Mouse (Mus musculus): ENCODE data around the gene Plxna4.

Gene Plxna4

DNA sequence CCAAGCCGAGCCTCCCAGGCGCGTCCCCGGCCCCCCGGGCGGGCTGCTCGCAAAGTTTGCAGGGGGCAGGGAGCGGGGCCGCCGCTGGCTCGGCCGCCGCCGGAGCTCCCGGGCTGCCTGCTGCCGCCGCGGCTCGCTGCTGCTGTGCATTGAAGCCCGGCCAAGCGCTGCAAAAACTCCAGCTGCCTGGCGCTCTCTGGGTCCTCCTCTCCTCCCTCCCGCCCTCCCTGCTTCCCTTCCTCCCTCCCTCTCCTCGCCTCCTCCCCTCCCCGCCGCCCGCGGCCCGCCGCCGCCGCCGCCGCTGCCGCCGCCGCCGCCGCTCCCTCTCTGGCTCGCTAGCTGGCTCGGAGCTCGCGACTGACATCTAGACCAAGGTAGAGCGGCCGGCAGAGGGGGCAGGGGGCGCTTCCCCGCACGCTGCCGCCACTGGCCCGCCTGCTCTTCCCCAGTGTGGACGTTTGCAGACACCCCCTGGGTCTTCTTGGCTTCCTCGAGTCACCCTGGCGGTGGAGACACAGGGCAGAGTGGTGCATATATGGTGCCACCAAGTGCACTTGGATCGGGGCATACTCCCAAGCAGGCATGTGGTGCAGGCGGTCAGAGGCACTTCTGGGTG is at the start of gene Plxna4:
TSS of gene Plxna4 (minus strand) at position 137 of the 616 bp plus-strand sequence.
- DNase-seq: peak; percentile 31

DNA sequence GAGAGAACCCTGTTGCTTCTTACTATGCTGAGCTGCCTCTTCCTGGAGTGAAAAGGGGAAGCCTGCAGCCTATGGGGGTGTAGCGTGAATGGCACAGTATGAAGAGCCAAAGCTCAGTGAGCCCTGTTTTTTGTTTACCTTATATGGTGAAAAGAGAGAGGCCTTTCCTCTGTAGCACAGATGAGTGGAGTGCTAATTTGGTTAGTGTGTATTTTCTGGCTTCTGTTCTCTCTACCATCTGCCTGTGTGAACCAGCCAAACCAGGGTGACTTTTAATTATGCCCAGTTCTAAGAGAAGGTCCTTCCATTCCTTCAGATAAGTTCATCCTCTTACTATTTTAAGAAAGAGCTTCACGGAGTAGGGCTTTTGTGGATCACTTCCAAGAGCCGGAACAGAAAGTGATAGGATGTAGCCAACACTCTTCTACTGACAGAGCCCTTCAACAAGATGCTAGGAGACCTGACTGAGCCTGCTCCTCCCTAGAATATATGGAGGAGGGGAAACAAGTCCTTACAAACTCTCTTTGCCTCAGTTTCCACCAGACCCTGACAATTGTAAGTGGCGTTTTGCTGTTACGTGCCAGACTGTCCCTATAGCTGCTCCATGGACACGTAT is 49.7 kb upstream of the Plxna4 start:
- no peak for DNase-seq

DNA sequence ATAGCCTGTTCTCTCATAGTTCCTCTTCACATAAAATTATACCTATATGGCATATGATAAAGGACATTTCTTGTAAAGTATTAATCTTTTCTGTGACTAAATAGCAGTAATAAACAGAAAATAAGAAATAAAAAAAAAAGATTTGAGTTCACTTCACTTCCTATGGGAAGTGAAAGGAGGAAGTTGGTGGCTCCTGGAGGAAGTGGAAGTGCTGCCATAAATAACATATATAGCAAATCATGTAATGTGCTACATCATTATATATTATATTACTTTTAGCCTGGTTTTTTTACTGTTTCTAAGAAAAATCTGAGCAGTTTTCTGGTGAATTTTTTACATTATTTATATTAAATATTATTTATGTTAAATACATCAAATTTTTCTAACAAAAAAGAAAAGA is 22.7 kb upstream of the Plxna4 start:
- no peak for DNase-seq

DNA sequence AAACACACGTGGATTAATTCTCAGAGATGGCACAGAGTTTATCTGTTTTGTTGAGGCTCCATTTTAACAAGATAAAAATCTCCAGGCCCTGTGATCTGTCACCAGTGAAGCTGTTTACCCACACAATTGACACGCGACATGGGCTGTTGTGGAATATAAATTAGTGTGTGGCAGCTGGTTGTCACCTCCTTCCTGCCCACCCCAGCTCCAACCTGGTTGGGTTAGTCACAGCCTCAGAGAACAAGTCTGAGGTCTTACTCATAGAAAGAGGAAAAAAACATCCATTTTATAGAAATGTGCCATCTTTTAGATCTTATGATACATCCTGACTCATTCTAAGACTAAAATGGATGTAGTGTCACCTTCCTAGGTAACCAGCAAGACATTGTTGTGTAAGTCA is 18.8 kb upstream of the Plxna4 start:
- no peak for DNase-seq

DNA sequence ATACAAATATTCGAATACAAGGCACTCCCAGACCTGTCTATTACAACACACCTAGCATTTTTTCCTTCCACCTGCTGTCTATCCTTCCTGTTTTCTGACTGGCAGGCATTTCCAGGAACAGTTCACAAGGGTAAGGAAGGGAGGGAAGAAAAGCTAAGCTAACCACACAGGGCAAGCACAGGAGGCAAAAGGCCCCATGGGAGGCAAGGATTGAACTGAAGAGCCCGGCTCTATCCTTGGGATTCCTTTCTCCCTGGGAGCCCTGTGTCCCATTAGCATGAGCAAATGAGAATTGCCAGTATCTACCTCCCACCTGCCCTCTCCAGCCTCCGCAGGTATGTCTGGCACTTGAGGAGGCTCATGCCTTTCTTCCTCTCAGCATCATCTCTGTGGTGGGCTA is 17.6 kb upstream of the Plxna4 start:
- DNase-seq: no peak

DNA sequence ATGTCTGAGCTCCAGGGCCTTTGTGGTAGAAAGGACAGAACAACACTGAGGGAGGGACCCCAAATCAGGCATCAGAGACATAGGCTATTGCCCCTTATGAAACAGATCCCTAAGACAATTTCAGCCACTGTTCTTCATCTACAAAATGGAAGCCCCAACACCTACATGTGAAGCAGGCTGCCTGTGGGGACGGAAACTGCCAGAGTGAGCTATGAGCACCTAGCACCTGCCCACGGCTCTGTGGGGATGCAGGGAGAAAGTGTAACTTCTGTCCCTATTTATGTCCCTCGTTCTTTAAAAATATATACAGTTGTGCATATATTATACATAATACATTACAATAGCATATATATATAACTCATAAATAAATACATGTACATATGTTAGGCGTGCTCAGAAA is 16.9 kb upstream of the Plxna4 start:
- no peak for DNase-seq

DNA sequence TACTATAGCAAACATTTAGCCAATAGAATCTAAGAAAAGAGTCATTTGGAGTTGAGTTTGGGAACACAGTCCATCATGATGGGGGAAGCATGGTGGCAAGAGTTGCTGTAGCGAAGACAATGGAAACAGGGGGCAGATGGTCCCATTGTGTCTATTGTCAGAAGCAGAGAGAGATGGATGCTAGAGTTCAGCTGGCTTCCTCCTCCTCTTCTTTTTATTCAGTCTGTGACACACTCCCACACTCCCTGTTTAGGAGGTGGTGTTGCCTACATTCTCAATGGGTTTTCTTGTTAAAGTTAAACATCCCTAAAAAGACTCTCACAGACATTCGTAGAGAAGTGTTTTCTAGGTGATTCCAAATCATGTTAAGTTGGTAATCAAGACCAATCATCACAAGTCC is 14.1 kb upstream of the Plxna4 start:
- DNase-seq: no peak

DNA sequence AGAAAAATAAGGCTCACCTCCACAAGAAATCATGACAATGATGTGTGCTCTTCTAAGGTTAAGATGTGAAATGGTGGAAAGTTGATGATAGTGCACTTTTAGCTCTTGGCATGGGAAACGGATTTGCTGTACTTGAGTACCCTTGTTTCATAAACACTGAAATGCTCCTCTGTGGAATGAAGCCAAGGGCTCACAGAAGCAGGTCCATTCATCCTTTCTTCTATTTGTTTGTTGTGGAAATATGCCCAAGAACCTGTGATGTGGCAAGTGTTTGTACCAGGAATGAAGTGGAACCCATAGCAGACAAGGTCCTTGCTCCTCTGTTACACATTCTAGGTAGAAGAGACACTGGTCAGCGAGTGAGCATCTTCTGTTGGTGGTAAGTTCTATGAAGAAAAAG is 13.3 kb upstream of the Plxna4 start:
- no peak for DNase-seq

DNA sequence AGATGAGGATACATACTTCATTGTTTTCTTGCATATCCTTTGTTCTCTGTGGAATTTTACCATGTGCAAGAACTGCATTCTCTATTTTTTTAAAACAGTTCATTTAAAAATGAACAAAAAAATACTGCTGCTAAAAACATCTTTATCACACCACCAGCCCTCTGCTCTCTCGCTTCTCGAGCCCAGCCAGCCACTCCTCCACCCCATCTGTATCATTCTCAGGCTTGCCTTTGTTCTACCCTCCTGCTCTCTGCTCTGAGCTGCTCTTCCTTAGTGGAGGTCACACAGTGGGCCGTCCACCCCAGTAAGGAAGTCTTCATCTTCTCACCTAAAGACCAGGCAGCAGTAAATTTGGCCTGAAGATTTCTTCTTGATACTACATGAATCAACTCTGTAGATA is 7.6 kb upstream of the Plxna4 start:
- no peak for DNase-seq

DNA sequence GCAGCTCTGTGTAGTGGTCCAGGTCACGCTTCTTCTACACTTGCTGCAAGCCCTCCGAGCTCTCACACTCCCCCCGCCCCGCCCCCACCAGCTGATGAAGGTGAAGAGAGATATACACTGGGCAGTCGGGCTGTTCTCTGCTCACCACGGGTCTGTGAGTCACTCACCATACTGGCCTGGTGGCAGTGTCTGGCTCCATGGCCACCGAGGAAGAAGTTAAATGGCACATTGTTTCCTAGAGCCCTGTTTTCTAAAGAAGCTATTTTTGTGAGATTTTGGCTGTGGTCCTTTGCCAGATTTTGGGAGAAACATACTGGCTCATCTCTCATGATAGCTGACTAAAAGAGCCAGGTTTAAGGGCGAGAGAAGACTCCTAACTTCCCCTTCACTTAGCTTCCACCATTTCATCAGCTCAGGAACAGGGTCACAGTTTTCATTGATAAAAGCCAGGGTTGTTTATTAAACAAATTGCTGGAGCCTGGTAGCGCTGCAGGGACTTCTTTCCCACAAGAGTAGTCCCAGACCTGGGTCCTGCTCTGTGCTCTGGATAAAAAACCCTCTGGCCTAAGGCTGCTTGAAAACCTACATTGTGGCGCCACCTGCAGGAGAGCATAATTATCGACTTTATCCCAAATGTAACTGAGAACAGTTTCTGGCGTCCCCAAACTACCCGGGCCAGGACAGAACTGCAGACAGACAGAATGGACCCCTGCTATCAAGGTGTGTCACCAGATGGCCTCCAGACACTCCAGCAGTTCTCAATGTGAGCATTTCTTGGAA is 3.2 kb upstream of the Plxna4 start:
- DNase-seq: peak; percentile 49

DNA sequence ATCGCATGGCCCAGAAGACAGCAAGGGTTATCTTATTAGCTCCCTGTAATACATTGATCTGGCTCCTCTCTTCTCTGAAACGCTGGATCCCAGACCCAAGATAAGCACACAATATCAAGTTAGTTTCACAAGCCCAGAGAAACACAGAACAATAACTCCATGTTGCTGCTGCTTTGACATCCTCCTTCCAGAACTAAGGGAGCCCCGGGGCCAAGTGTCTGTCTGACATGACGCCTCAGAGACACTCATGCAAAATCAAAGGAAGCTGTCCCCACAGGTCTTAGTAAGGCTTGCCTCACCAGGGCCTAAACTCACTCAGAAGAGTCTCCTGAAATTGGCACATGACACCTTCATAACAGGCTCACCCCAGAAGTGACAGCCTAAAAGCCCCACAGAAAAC is 1.6 kb upstream of the Plxna4 start:
- no peak for DNase-seq

DNA sequence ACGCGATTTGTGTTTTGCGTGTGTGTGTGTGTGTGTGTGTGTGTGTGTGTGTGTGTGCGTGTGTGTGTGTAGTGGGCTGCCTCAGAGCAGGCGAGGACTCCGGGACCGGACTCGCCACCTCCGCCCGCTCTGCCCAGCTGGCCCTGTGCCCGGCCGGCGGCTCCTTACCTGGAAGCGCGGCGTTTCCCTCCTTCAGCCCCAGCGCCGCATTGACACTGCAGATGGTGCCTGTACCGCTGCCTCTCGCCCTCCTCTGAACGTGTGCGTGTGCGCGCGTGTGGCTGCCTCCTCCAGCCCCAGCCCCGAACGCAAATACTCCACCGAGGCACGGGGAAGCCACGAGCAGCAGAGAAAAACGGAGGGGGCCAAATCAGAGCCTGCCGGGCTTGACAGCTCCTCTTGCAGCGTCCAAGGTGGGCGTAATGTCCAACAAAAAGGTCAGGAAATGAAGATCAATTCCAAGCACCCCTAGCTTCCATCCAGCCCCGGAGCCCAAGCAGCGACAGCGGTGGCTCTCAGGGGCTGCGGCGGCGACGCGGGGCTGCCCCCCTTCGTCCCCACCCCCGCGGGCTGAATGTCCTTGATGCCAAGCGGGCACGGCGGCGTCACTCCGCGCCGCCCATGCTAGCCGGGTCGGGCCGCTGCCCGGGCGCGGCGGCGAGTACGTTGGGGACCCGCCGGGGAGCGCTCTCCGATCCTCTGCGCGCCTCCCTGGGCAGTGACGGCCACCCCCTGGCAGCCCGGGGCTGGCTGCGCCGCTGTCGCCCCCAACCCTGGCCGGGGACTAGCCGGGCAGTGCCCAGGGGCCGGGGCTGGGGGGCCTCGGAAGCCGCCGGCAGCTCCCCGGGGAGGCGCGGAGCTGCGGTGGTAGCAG is 619 bp downstream of the Plxna4 start:
- peak; percentile 2 for DNase-seq

DNA sequence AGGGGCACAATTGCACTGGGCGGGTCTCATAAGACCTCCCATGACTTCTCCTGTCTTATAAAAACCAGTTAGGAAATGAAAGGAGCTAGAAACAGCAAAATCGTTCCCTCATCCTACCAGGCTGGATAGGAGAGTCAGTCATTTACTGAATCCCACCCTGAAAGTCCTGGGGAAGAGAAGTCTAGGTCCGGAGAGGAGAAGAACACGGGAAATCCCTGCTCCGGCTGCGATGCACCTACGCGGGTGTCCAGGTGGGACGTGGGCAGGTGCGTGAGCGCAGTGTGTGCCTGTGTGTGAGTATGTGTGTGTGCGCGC is 1.2 kb downstream of the Plxna4 start:
- no peak for DNase-seq

DNA sequence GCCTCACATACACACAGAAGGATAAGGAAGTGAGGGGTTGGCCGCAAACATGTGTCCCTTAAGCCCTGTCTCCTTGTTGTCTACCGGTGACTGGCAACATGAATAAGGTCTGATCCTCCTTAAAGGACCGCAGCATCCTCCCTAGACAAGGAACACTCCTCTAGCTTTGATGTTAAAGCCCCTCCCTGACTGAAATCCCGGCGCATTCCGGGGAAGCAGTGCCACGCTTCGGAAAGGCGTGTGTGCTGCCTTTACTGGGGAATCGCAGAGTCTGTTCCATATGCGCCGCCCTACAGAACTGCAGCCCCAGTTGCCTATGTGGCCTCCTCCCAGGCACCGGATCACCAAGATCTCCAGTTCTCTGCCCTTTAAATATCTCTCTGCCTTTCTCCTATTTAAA is 1.6 kb downstream of the Plxna4 start:
- no peak for DNase-seq

DNA sequence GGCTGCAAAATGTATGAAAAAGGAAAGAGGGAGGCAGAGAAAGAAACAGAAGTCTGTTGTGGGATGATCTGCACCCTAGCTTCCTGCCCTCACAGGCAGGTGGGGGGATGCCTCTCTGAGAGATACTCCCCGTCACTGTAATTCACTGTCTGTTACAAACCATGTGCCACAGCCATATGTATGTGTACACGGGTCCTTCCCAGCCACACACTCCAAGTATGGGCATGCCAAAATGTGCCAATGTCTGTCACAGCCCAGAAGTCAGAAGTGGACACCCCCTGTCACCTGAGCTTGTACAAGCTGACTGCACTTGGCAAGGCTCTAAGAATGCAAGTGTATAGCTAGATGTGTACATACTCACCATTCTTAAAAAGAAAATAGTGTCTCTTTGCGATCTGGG is 2.8 kb downstream of the Plxna4 start:
- DNase-seq: no peak

DNA sequence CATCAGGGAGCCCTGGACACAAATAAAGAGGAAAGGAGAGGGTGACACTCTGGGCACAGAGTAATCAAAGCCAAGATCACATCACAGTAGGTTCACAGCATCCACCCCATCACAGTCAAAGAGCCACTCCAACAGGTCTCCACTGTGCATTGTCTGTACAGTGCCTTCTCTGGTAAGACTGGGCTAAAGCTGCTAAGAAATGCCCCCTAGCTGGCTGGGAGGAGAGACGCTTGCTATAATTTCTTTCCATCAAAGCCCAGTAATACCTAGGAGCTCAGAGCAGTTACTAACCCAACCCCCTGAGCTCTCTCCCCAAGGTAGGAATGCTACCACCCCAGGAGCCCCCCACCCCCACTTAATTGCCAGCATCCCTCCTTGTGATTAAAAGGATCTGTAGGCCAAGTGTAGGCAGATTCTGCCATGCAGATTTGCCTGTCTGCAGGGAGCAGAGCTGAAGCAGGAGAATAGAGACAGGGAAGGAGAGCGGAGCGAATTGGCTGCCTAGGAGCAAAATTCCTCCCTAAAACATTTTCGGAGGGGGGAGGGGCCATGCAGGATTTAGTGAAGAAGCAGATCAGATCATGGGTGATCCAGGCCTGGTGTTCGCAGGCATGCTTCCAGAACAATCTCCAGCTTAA is 3.6 kb downstream of the Plxna4 start:
- DNase-seq: no peak

DNA sequence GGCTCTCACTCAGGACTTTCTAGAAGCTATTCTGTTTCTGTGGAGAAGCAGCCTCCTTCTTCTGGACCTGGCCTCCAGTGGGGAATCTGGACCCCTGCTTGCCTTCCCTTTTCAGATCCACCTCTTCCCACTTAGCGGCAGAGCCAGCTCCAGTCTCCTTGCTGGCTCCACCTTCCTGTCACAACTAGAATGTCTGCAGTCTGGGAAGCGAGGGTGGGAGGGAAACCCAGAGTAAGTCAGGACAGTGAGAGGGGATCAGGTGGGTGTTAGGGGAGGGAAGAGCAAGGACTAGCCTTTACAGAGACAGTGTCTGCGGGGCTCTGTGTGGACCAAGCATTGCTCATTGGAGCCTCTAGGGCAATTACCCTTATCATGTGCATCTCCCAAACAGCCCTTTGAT is 4.4 kb downstream of the Plxna4 start:
- no peak for DNase-seq

DNA sequence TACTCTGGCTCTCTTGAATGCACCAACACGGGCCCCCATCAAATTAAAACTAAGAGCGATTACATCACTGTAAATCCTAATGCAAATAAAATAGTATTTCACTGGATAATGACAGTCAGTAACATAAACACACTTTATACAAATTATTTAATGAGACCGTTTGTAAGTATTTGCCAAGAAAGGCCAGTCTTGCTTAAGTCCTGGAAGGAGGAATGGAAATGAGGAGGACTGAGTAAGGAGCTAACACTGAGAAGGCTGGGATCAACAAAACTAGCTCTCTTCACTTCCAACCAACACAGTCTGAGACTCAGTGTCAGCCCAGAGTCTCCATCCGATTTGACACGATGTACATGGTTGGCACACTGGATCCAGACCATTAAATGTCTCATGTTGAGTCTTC is 16.5 kb downstream of the Plxna4 start:
- no peak for DNase-seq

DNA sequence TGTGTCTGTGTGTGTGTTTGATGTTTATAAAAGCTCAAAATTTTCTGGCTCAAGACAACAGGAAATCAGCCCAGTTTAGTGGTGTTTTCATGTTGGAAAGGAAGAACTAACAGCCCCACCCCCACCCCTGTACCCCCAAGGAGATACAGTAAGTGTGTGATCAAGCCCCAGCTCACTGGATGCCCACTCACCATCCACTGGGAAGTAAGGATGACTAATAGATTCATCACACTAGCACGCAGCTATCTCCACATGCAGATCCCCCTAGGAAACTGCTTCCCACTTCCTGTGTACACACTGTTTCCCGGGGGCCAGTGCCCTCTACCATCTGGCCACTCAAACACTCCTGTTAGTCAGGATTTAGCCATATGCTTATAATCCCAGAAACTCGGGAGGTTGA is 17.5 kb downstream of the Plxna4 start:
- no peak for DNase-seq

DNA sequence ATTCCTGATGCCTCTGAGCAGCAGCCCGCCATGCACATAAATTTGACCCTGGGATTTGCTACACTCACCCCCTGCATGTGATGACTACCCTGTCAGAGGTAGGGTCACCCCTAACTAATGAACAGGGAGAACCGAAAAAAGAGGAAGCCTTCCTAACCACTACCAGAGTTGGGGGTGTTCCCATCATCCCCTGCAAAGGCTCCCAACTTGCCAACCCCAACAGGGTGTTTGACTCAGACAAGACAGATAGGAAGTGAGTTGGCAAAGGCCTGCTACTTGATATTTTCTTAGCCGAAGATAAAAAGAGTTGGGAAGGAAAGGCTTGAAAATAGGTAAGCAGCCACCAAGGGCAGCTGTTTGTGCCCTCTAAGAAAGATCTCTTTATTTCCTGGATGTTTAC is 18.1 kb downstream of the Plxna4 start:
- no peak for DNase-seq

DNA sequence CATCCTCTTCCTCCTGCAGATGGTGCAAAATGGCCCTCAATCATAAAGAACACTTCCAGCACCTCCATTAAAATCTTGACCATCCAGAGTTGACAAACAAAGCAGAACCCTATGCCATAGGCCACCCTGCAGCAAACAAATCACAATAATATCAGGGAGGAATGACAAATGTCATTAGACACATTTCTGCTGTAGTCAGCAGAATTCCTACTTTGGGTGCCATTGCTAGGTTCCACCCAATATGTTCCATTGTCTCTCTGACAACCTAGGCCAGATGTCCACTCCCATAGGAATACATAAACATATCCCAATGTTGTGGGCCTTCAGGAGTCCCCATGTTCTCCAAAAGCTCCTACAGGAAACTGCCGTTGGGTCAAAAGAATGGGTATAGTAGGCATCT is 41.1 kb downstream of the Plxna4 start:
- DNase-seq: no peak

DNA sequence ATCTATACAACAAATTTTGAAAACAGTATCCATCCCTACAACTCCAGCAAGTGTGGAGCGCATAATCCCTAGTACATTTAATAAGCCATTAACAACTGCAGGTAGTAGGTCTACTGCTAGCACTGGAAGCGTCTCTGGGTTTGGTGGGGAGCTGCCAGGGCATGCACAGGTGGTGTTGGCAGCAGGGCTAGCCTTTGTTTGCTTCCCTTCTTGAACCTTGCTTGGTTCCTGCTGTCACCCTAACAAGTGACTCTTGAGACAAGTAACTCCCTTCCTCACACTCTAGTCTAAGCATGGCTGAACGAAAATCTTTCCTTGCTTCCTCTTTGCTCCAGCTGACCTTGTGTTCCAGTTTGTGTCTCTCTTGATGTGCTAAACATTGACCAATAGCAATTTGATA is 44.0 kb downstream of the Plxna4 start:
- DNase-seq: no peak

DNA sequence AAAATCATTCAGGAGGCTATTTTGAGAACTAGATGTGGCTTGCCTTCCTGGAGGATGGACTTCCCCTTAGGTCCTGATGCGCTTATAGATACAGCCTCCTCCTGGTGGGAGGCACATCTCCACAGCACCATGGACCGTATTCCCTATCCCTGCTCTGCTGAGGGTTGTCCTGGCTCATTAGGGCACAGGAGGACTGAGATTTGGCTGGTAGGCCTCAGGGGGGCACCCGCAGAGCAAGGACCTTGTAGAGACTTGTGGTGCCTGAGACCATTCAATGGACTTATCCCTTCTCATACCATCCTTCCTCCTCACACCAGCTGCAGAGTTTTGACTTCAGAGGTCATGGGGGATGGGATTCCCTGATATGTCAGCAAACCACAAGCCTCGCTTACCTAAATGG is 47.8 kb downstream of the Plxna4 start:
- no peak for DNase-seq

Measured in thymus, postnatal 25 days (tissue).